Mouse (Mus musculus) G1E (cell line): Measurements from ENCODE around the gene Acsl1.

Experiments used
- CTCF ChIP-seq: IDR thresholded peaks from 2 replicates; pipeline ENCODE4 v1.5.1; 2012; ENCODE audit warnings: low read depth, low read length, inconsistent platforms, mixed read lengths
- GATA1 ChIP-seq: IDR thresholded peaks from 2 replicates; pipeline ENCODE4 v1.6.1; 2012; ENCODE audit warnings: borderline replicate concordance, low read length, inconsistent platforms, mixed read lengths
- TAL1 ChIP-seq: conservative IDR thresholded peaks from 2 replicates; pipeline ENCODE4 v1.6.1; 2012; ENCODE audit warnings: low read depth, low read length, inconsistent platforms, mixed read lengths

DNA sequence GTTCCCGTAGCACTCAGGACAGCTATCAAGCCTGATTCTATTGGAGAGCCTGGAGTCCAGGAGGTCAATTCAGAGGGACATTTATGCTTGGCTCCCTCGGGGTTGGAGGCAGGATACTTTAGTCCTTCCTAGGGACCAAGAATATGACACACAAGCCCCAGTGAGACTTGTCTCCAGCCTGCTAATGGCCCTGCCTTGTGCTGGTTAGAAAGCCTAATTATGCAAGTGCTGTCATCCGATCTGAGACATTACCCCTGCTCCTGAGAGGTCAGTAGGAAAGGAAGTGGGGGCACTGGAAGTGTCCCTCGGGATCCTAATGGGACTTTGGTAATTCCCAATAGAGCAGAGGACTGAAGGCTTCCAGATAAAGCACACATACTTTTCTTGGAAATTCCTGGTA lies 59.7 kb downstream of the Acsl1 start:
- TF ChIP-seq CTCF (no peak), TAL1 (no peak), GATA1 (no peak)
